Mouse (Mus musculus): ENCODE data around the gene Arid5a. TPM values are rescaled to one million over a fixed set of nuclear protein-coding genes. Genes with fewer than 3 reads are reported as not detected.

Arid5a gene
- polyA plus RNA-seq, 2 experiments = 1.1 to 1.9 TPM

DNA sequence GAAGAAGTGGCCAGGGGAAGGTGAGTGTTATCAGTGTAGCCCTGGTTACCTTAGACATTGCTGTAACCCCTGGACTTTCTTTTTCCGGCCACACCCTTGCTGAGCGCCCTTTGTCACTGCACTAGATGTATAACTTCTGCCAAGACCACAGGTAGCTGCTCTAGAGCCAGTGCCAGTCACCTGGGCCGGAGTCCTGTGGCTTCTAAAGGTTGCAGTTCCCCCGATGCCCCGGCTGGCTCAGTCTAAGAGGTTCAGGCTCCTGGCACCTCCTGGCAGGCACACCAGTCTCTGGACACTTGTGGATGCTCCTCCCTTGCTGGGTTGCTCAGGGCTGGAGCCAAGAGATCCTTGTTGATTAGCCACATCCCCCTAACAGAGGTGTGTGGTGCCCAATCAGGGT, 33.1 kb upstream of the Arid5a start, which contains the start of gene Neurl3:
TSS of gene Neurl3 (minus strand) at position 225 of the 400 bp plus-strand sequence.
- ATAC-seq (ENCODE audit: insufficient read depth) (no peak), DNase-seq (ENCODE audit: low read depth in 3 of 3, low spot score in 3 of 3) (no peak)
- Histone ChIP-seq H3K27ac (no peak within 1 kb of the TSS), H3K4me1 (replicated peaks; ENCODE audit: control insufficient read depth in 2 of 2, insufficient read depth in 2 of 2, low read length in 1 of 2) (peaks cover 4 to 39% of the 10 kb centered on the region in 2 experiments; a peak in 2 of 4 replicates), H3K9me3 (ENCODE audit: control insufficient read depth, low read length) (no peaks in the 10 kb centered on the region), H3K4me3 (ENCODE audit: insufficient read depth in 1 of 2, low read depth in 2 of 2, low read length in 2 of 2) (peak within 1 kb of the TSS in 1 of 2 experiments; percentile 17; a peak in 1 of 4 replicates), H3K9ac (replicated peaks) (no peak within 1 kb of the TSS), H3K4me2 (ENCODE audit: low read depth) (peak within 1 kb of the TSS; percentile 47), H3K36me3 (replicated peaks; ENCODE audit: control insufficient read depth, insufficient read depth, low read depth) (no peaks in the 10 kb centered on the region), H3K27me3 (ENCODE audit: control insufficient read depth, insufficient read depth, low read length) (no peaks in the 10 kb centered on the region)
- 52% methylated on average over 5 of the region's 5 CpGs for WGBS (ENCODE audit: insufficient replicate concordance)
- no peak for TF ChIP-seq CTCF (IDR thresholded peaks at IDR 0.05; ENCODE audit: low read depth)
- no peak for TF ChIP-seq EP300 (IDR thresholded peaks at IDR 0.05; ENCODE audit: low read depth)

DNA sequence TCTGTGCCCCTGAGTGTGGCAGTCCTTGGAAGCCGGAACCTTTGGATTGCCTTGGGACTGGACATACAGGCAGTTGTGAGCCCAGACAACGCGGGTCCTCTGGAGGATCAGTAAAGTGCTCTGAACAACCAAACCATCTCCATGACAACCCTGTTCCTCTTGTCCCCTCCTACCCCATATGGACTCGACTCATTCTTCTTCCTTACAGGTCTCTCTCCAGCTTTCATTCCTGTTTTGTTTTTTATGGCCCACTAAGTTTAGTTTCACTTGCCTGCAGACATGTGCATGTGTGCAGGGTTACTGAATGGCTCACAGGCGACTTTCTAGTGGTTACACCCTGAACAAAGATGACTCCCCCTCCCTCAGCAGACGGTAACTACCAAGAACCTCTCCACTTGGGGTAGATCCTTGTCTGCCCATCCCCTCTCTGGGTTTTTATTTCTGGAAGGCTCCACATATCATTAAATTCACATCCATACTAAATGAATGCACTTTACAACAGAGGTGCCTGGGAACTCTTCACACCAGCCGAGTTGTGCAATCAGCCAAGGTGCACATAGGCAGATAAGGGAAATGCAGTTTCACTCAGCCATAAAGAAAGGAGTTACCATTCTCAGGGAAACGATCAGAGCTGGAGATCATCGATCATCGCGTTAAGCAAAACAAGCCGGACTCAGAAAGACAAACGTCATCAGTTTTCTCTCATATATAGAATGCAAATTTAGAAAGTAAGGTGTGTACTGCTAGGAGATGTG, 31.7 kb upstream of the Arid5a start:
- TF ChIP-seq EP300 (IDR thresholded peaks at IDR 0.05; ENCODE audit: low read depth) (peak; percentile 51; the same call in 1 of the 2 replicates), CTCF (IDR thresholded peaks at IDR 0.05; ENCODE audit: low read depth) (no peak)
- DNase-seq (ENCODE audit: low read depth in 3 of 3, low spot score in 3 of 3) = peak in 2 of 3 experiments; percentile 41 to 55
- 31% methylated on average over 13 of the region's 13 CpGs for WGBS (ENCODE audit: insufficient replicate concordance)
- H3K9ac ChIP-seq (replicated peaks) = no peak overlapping the region
- no peak for ATAC-seq (ENCODE audit: insufficient read depth)
- H3K4me1 ChIP-seq (replicated peaks; ENCODE audit: control insufficient read depth in 2 of 2, insufficient read depth in 2 of 2, low read length in 1 of 2) = peaks cover 4 to 36% of the 10 kb centered on the region in 2 experiments; a peak in 2 of 4 replicates
- no peak overlapping the region for H3K27ac ChIP-seq
- H3K9me3 ChIP-seq (ENCODE audit: control insufficient read depth, low read length) = no peaks in the 10 kb centered on the region
- H3K36me3 ChIP-seq (replicated peaks; ENCODE audit: control insufficient read depth, insufficient read depth, low read depth) = no peaks in the 10 kb centered on the region
- no peak overlapping the region for H3K4me3 ChIP-seq (ENCODE audit: insufficient read depth in 1 of 2, low read depth in 2 of 2, low read length in 2 of 2)
- H3K27me3 ChIP-seq (ENCODE audit: control insufficient read depth, insufficient read depth, low read length) = no peaks in the 10 kb centered on the region
- H3K4me2 ChIP-seq (ENCODE audit: low read depth) = no peak overlapping the region

DNA sequence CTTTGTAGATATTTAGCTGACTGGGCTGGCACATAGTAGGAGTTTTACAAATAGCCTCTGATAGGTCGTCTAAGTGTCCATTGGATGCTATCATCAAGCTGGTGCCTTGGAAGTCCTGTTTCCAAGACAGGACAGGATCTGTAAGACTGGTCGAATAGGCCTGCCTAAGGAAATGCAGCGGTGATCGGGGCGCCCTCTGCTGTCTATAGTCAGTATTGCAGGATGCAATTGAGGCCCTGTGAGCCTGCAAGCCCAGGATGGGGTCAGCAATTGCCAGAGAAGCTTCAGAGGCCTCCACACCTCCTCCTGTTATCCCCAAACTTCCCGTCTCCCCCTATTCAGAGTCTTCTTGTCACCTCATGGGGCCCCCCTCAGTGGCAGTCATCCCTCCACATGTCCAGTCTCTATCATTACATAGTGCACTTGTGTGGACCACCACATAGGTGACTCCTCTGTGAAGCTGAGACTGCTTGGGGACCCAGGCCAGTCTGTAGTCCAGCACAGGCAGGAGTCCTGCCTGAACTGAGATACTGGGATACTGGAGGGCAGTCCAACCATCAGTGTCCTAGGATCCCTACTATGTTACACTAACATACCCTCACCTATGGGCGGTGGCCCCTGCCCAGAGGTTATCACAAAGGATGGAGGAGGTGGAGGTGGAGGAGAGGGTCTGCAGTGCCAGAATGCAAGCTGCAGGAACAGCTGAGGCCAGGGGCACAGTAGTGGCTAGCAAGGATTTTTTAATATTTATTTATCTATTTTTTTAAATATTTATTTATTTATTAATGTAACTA, 30.1 kb upstream of the Arid5a start:
- no peaks in the 10 kb centered on the region for H3K36me3 ChIP-seq (replicated peaks; ENCODE audit: control insufficient read depth, insufficient read depth, low read depth)
- H3K4me2 ChIP-seq (ENCODE audit: low read depth) = no peak overlapping the region
- 20% methylated on average over 7 of the region's 7 CpGs for WGBS (ENCODE audit: insufficient replicate concordance)
- H3K4me3 ChIP-seq (ENCODE audit: insufficient read depth in 1 of 2, low read depth in 2 of 2, low read length in 2 of 2) = no peak overlapping the region
- ATAC-seq (ENCODE audit: insufficient read depth) = no peak
- DNase-seq (ENCODE audit: low read depth in 3 of 3, low spot score in 3 of 3) = peak in 1 of 3 experiments; percentile 39
- H3K9me3 ChIP-seq (ENCODE audit: control insufficient read depth, low read length) = no peaks in the 10 kb centered on the region
- H3K27me3 ChIP-seq (ENCODE audit: control insufficient read depth, insufficient read depth, low read length) = no peaks in the 10 kb centered on the region
- H3K27ac ChIP-seq = no peak overlapping the region
- H3K9ac ChIP-seq (replicated peaks) = no peak overlapping the region
- TF ChIP-seq EP300 (IDR thresholded peaks at IDR 0.05; ENCODE audit: low read depth) (no peak), CTCF (IDR thresholded peaks at IDR 0.05; ENCODE audit: low read depth) (peak; percentile 97)
- peaks cover 4 to 27% of the 10 kb centered on the region in 2 experiments; a peak in 2 of 4 replicates for H3K4me1 ChIP-seq (replicated peaks; ENCODE audit: control insufficient read depth in 2 of 2, insufficient read depth in 2 of 2, low read length in 1 of 2)

DNA sequence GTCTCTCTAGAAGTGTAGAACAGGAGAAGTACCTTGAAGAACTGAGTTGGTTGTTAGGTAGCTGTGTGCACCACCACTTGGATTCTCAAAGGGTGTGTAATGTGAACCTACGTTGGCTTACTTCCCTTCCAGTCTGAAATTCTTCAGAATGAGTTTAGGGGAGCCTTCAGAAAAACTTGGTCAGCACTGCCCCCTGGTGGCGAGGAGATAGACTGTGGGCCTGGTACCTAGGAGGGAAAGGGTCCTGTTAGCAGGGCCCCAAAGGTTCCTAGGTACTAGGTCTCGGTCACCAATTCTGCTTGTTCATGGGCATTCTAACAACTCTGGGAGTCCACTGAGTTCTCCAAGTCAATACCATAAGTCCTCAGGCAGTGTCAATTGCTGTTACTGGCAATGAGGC, 28.3 kb upstream of the Arid5a start:
- Histone ChIP-seq H3K9me3 (ENCODE audit: control insufficient read depth, low read length) (no peaks in the 10 kb centered on the region), H3K4me3 (ENCODE audit: insufficient read depth in 1 of 2, low read depth in 2 of 2, low read length in 2 of 2) (no peak overlapping the region), H3K4me1 (replicated peaks; ENCODE audit: control insufficient read depth in 2 of 2, insufficient read depth in 2 of 2, low read length in 1 of 2) (peaks cover 0 to 16% of the 10 kb centered on the region in 2 experiments; a peak in 2 of 4 replicates), H3K27me3 (ENCODE audit: control insufficient read depth, insufficient read depth, low read length) (no peaks in the 10 kb centered on the region), H3K4me2 (ENCODE audit: low read depth) (no peak overlapping the region), H3K9ac (replicated peaks) (no peak overlapping the region), H3K36me3 (replicated peaks; ENCODE audit: control insufficient read depth, insufficient read depth, low read depth) (no peaks in the 10 kb centered on the region), H3K27ac (no peak overlapping the region)
- DNase-seq (ENCODE audit: low read depth in 3 of 3, low spot score in 3 of 3) (peak; percentile 47 to 57 (median 55)), ATAC-seq (ENCODE audit: insufficient read depth) (no peak)
- TF ChIP-seq EP300 (IDR thresholded peaks at IDR 0.05; ENCODE audit: low read depth) (no peak), CTCF (IDR thresholded peaks at IDR 0.05; ENCODE audit: low read depth) (peak; percentile 85)
- WGBS (ENCODE audit: insufficient replicate concordance) = 10% methylated on average over 3 of the region's 3 CpGs

DNA sequence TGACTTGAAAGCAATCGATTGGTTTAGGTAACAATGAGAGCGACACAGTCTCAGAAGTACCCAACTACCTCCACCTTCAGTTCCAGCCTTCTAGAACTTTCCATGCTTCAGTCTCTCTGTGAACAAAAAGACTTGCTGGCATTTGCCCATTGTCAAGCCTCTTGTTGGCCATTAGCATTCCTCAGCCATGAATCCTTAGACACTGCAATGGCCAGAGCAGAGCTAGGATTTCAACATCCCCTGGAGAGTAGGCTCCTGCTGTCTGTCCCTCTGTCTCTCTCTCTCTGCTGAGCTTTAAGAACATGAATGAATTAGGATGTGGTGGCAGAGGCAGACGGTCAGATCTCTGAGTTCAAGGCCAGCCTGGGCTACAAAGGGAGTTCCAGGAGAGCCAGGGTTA, 26.6 kb upstream of the Arid5a start:
- Histone ChIP-seq H3K4me2 (ENCODE audit: low read depth) (no peak overlapping the region), H3K4me1 (replicated peaks; ENCODE audit: control insufficient read depth in 2 of 2, insufficient read depth in 2 of 2, low read length in 1 of 2) (peaks cover 0 to 4% of the 10 kb centered on the region in 2 experiments; a peak in 2 of 4 replicates), H3K36me3 (replicated peaks; ENCODE audit: control insufficient read depth, insufficient read depth, low read depth) (no peaks in the 10 kb centered on the region), H3K27ac (no peak overlapping the region), H3K4me3 (ENCODE audit: insufficient read depth in 1 of 2, low read depth in 2 of 2, low read length in 2 of 2) (no peak overlapping the region), H3K27me3 (ENCODE audit: control insufficient read depth, insufficient read depth, low read length) (no peaks in the 10 kb centered on the region), H3K9me3 (ENCODE audit: control insufficient read depth, low read length) (no peaks in the 10 kb centered on the region), H3K9ac (replicated peaks) (no peak overlapping the region)
- no peak for ATAC-seq (ENCODE audit: insufficient read depth)
- no peak for DNase-seq (ENCODE audit: low read depth in 3 of 3, low spot score in 3 of 3)
- WGBS (ENCODE audit: insufficient replicate concordance) = 68% methylated on average over 3 of the region's 3 CpGs
- TF ChIP-seq CTCF (IDR thresholded peaks at IDR 0.05; ENCODE audit: low read depth) (no peak), EP300 (IDR thresholded peaks at IDR 0.05; ENCODE audit: low read depth) (no peak)
